Mouse (Mus musculus): ENCODE measurements around the gene Ankrd52.

Ankrd52 gene

DNA sequence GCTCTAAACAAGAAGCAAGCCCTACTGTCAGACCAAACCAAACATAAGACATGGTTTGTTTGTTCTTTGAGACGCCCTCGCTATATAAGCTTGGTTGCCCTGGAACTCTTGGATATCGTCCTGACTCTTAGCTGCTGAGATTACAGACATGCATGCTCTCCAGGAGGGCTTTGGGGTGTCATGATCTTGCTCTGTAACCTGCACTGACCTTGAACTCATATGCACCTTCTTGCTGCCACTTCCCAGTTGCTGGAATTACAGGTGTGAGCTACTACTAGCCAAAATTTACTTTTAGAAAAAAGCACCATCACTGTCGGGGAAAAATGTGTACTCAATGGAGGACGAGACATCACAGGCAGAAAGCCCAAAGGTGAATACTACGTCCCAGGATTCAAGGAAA, 7.3 kb upstream of the Ankrd52 start:
- no peak for DNase-seq (ENCODE audit: low spot score in 2 of 2)

DNA sequence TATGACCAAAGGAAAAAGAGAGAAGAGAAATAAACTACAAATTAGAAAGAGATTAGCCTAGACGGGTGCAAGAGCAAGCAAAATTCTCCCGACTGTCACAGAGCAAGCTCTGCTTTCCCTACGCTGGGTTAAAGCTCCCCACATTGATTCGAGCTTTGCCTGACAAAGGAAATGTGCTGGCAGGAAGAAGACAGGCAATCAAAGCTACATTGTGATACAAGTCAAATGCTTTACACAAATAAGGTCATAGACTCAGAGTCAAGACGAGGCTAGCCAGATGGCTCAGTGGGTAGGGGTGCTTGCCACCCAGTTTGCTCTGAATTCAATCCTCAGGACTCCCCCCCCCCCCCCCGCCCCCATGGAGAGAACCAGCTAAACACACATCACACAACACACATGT, 6.9 kb upstream of the Ankrd52 start:
- DNase-seq (ENCODE audit: low spot score in 2 of 2), result no peak

DNA sequence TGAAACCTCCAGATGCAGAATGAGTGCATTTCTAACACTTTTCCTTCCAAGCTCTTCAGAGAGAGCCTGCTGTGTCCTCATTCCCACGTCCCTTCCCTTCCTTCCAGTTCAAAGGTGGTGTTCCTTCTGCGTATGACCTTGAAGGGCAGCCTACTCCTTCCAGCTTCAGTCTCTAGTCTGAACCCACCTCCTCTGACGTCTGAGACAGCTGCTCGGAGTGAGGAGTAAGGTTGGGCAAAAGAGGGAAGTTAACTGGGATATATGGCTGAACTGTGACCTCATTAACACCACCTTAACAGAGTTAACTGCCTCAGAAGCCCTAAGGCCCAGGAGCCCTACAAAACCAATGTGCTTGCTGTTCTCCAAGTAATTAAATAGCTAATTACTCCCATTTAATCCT, 6.3 kb upstream of the Ankrd52 start:
- no peak for DNase-seq (ENCODE audit: low spot score in 2 of 2)

DNA sequence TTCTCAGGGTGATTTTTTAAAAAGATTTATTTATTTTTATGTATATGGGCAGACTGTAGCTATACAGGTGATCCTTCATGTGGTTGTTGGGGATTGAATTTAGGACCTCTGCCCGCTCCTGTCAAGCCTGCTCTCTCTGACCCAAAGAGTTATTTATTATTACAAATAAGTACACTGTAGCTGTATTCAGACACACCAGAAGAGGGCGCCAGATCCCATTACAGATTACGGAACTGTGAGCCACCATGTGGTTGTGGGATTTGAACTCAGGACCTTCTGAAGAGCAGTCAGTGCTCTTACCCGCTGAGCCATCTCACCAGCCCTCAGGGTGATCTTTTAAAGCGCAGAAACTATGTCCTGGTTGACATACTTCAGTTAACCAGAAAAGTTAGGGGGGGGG, 4.8 kb upstream of the Ankrd52 start:
- DNase-seq (ENCODE audit: low spot score in 2 of 2), result no peak

DNA sequence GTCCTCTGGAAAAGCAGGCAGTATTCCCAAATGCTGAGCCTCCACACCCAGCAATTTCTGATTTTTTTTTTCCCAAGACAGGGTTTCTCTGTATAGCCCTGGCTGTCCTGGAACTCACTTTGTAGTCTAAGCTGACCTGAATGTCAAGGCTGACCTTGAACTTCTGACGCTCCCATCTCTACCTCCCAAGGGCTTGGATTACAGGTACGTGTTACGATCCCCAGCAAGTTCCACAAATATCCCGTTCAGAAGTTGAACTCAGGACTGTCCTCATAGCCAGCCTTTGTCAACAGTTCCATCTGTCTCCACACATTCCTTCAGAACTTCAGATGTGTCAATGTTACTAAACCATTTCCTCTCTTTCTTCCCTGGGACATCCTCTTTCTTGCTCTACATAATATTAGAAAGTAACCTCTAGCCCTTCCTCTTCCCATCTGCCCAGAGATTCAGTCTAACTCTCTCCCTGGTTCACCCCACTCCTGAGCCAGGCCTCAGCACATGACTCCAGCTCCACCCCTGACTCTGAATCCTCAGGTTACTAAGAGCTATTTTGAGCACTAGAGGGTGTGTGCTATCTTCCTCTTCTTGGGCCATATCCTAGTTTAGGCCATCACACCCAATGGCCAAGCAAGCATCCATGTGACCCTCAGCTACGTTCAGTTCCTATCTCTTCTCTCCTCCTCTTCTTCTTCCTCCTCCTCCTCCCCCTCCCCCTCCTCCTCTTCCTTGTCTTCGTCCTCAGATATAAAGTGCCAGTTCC, 3.7 kb upstream of the Ankrd52 start:
- DNase-seq (ENCODE audit: low spot score in 2 of 2), result no peak

DNA sequence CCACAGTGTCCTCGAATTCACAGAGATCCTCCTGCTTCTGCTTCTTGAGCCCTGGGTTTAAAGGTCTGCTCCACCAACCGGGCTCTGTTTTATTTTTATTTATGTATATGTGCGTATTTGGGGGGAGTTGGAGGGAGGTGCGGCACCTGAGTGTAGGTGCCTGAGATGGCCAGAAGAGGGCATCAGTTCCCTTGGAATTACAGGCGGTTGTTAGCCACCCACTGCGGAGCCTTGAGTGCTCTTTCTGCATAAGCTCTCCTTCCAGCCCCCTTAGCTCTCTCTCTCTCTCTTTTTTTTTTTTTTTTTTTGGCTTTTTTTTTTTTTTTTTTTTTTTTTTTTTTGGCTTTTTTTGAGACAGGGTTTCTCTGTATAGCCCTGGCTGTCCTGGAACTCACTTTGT, 2.5 kb upstream of the Ankrd52 start:
- no peak for DNase-seq (ENCODE audit: low spot score in 2 of 2)

DNA sequence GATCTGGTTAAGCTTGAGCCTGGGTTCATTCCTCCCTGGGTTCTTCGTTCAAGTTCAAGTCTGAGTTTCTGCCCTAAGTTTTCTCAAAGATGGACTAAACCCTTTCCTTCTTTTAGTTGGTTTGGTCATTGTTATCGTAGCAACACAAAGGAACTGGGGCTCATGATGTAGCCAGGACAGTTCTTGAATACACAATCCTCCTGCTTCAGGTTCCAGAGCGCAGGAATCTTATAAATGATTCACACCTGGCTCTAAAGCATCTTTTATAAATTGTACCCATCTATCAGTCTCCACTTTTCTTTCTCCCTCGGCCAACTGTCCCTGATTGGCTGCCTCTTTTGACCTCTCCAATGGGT, 838 bp upstream of the Ankrd52 start:
- no peak for DNase-seq (ENCODE audit: low spot score in 2 of 2)

DNA sequence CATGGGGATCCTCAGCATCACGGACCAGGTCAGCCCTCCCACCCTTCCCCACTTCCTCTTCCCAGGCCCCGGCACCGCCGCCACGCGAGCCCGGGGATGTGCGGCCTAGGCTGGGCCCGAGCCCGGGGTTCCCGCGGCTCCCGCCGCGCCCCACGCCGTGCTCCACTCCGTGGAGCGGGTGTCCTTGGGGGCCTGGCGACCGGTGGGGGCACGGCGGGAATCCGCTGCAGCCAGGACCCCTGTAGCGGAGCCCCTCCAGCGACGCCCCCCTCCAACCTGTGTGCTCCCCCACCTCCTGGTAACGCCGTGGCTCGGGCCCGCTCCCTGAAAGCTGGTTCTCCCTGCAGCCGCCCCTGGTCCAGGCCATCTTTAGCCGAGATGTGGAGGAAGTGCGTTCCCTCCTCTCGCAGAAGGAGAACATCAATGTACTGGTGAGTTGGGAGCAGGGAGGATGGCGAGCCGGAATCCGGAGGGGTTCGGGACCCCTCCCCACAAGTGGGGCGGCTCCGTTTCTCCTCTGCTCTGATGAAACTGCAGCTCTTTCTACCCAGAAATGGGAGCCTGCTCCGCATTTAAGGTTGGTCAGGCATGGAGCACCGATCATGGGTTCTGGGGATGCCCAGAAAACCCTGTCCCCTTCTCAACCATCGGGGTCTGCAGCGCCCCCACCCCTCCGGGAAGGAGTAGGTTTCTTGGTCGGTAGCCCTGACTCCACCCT, 466 bp downstream of the Ankrd52 start:
- DNase-seq (ENCODE audit: low spot score in 2 of 2), result peak in 1 of 2 experiments; percentile 48

DNA sequence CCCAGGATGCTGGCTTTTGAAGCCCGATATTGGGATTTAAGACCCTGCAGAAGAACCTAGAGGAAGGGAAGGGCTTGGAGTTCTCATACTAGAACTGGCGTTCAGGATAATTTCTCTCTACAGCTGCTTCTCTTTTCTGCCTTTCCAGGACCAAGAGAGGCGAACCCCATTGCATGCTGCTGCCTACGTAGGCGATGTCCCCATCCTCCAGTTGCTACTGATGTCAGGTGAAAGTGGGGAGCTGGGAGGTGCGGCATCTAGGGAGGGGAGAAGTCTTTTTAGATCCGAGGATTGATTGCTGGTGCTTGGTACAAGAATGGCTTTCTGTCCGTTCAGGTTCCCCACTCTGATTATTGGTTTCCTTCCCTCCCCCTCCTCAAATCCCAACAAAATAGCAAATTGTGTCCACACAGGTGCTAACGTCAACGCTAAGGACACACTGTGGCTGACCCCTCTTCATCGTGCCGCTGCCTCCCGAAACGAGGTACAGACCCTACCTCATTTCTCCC, 1.1 kb downstream of the Ankrd52 start:
- no peak for DNase-seq (ENCODE audit: low spot score in 2 of 2)

DNA sequence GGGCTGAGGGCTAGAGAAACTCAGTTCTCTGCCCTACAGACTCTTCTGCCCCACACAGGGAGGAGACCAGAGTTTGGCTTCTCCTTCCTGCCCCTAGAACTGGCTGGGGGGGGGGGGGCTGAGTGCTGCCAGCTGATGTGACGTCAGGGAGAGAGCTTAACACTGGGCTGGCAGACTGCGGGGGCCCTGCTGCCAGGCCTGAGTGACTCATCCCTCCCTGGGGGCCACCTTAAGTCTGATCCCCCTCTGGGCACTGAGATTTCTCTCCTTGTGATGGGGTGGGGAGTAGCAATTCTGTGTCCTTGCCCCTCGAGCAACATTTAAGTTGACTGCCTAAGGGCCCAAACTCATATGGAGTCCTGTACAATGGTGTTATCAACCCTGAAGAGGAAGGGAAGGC, 1.5 kb downstream of the Ankrd52 start:
- no peak for DNase-seq (ENCODE audit: low spot score in 2 of 2)

DNA sequence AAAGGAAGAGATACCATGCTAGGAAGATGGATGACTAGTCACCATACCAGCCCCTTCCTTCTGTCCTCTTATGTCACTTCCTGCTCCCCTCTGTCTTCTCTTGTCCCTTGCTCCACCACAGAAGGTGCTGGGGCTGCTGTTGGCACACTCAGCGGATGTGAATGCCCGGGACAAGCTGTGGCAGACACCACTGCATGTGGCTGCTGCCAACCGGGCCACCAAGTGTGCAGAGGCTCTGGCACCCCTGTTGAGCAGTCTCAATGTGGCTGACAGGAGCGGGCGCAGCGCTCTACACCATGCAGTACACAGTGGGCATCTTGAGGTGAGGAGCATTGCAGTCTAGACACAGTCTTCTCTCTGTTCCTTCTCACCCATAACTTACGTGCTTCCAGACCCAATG, 2.3 kb downstream of the Ankrd52 start:
- no peak for DNase-seq (ENCODE audit: low spot score in 2 of 2)

DNA sequence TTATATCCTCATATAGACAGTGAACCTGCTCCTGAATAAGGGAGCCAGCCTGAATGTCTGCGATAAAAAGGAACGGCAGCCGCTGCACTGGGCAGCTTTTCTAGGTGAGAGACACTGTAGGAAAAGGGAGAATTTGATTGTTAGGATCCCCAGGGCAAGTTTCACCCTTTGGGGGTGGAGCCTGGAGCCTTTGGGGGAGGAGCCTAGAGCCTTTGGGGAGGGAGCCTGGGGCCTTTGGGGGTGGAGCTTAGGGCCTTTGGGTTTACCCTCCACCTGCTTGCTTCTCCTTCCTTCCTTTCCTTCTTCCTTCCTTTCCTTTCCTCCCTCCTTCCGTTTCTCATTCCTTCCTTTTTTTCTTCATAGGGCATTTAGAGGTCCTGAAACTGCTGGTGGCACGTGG, 3.6 kb downstream of the Ankrd52 start:
- no peak for DNase-seq (ENCODE audit: low spot score in 2 of 2)

DNA sequence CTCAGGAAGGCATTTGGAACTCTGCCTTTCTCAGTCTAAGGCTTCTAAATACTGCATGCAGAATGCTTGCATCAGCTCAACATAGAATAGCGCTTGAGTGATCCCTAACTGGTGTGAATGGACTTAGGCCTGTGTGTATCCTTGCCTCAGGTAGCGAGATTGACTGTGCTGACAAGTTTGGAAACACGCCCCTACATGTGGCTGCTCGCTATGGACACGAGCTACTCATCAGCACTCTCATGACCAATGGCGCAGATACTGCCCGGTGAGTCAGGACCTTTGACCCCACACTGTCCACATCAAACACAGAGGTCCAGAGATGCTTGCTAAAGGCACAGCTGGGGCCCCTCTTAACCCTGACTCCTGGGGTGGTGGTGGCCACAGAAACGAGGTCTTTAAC, 5.6 kb downstream of the Ankrd52 start:
- no peak for DNase-seq (ENCODE audit: low spot score in 2 of 2)

DNA sequence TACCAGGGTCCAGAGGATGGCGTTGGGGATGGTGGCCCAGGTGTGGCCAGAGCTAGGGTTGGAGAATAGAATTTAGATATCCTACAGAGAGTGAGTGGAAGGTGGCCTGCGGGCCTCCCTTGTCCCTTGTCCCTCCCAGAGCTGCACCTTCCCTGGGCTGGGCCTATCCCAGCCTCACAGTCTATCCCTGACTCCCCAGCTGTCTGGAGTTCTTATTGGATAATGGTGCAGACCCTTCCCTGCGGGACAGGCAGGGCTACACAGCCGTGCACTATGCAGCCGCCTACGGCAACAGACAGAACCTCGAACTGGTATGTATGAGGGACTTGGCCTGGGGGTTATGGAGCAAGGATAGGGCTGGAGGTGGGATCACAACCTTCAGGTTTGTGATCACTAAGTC, 9.0 kb downstream of the Ankrd52 start:
- DNase-seq (ENCODE audit: low spot score in 2 of 2), result no peak

DNA sequence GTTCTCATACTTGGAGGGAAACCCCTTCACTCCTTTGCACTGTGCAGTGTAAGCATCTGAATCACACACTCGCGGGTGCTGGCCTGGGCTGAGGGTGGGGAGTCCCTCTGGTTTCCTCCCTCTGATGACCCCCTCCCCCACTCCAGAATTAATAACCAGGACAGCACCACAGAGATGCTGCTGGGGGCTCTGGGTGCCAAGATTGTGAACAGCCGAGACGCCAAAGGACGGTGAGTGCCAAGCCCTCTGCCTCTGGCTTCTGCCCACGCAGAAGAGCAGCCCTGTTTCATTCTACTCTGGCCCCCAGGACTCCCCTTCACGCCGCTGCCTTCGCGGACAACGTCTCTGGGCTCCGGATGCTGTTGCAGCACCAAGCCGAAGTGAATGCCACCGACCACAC, 12.0 kb downstream of the Ankrd52 start:
- DNase-seq (ENCODE audit: low spot score in 2 of 2), result no peak

DNA sequence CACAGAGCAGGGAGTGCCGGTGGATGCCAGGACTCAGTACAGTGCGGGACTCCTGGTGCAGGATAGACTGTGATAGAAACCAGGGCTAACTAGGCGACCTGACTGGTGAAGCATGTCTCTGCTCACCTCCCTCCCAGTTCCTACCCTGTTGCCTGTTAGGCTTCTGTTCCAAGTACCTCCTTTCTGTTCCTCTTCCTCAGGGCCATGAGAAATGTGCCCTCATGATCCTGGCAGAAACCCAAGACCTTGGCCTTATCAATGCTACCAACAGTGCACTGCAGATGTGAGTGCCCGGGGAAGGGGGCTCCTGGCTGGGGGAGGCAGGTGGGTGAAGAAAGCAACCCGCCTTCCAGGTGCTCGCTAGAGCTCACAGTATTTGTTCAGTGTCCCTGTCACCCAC, 12.7 kb downstream of the Ankrd52 start:
- no peak for DNase-seq (ENCODE audit: low spot score in 2 of 2)

DNA sequence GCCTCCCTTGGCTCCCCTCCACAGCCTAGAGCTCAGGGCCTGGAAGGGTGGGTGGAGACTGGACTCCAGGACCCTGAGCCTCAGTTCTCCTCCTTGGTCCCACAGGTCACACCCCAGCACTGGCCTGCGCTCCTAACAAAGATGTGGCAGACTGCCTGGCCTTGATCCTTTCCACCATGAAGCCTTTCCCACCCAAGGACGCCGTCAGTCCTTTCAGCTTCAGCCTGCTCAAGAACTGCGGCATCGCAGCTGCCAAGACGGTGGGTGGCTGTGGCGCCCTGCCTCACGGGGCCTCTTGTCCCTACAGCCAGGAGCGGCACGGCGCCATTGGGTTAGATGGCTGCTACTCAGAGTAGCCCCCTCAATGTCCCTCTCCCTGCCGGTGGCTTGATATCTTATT, 13.5 kb downstream of the Ankrd52 start:
- DNase-seq (ENCODE audit: low spot score in 2 of 2), result no peak

DNA sequence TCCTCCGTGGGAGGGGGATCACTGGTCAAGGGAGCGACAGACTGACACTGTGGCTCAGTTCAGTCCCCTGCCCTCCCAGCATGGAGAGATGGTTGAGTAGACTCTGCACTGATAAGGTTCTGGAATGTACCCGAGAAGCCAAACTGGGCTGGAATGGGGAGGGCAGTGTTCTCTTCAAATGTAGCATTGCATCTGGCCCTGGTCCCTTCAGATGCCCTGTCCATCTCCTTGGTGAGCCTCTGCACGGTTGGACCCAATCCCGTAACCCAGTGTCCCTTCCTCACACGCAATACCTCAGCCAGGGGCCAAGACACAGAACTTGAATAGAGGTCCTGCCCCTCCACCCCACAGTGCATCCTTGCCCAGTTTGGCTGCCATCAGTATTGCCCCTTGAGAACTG, 14.9 kb downstream of the Ankrd52 start:
- DNase-seq (ENCODE audit: low spot score in 2 of 2), result no peak

DNA sequence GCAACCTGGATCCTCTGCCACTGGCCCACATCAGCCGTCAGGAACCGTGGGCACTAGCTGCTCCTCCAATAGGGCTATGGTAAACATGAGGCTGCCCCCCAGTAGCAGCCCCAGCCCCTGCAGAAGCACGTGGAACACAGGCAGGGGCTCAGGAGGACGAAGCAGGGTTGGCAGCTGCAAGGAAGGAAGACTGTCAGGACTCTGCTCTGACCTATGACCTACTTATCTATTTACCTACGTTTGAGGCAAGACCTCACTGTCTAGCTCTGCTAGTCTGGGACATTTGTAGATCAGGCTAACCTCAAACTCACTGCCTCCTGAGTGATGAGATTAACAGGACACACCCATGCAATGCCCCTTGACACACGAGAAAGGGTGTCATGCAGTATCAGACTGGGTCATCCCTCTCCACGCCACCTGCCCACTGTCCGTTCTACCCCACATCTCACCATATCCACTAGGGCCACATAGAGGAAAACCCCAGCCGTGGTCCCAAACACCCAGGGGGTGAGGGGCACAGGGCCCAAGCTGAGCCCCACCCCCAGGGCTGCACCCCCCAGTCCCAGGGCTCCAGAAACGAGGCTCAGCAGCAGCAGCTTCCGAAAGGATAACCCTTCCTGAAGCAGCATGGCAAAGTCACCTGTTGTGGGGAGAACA, 19.2 kb downstream of the Ankrd52 start:
- DNase-seq (ENCODE audit: low spot score in 2 of 2), result no peak

DNA sequence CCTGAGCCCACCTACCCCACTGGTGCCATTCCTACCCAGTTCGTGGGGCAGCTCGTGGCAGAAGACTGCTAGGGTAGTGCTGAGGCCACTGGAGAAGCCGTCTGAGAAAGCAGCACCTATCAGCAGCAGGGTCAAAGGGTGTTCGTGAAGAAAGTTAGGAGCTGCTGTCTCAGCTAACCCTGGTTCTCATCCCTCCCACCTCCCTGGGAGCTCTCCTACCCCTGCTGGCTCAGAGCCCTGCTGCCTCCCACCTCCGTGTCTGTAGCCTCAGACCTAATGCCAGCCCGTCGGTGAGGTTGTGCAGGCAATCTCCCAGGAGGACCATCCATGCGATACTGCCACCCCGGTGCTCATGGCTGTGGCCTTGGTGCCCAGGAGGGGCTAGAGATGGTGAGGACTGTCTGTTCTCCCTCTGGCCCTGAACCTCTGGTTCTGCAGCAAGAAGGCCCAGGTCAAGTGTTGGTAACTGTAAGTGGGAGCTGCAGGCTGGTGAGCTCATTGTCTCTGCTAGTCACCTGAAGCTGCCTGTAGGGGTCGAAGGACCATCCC, 19.9 kb downstream of the Ankrd52 start:
- DNase-seq (ENCODE audit: low spot score in 2 of 2), result no peak

DNA sequence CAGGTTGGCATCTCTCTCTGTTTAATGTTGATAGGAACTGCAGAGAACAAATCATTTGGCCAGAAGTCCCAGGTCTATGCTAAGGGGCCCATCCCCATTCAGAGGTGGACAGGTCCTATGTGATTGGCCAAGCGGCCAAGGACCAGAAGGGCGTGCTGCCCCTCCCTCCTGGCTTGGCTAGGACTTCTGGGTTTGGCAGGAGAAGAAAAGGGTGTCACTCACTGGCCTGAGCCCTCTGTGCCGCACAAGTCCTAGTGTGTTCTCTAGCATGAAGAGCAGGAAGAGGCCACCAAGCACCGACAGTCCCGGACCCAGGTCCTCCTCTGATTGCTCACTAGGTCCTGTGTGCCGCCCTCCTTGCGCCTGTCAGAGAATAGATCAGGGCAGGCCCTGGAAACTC, 20.6 kb downstream of the Ankrd52 start:
- DNase-seq (ENCODE audit: low spot score in 2 of 2), result no peak

DNA sequence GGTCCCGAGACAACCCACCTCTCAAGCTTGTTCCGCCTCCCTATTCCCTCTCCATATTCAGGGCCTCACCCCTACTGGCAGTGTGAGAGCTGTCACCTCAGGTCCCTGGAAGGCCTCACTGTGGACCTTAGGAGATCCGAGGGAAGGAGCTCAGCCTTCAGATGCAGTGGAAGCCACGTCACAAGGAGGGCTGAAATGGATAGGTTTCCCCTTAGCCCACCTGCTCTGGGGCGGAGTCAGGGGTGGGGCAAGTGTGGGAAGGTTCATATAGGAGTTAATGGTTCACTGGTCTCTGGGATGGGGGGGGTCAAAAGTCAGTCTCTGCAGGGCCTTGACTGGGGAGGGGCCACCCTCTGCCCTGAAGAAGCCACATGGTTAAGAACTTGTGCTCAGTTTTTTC, 23.4 kb downstream of the Ankrd52 start:
- DNase-seq (ENCODE audit: low spot score in 2 of 2), result no peak

DNA sequence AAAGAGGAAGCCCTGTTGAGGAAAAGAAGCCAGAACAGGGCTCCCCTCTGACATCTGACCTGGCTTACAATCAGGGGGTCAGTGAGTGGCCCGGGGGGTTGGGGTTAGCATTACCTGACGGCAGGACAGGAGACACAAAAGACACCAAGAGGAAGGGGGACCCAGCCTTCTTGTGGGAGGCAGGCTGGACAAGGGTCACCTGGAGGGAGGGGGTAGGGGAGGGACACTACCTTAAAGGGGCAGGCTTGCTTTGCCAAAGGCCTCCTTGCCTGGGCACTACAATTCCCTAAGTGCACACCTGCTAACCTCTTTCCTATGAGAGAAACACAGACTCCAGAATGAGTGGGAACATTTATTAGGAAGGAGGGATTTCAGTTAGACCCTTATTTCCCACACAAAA, 24.1 kb downstream of the Ankrd52 start, which contains the start of gene Slc39a5:
TSS of gene Slc39a5 (minus strand) at position 174 of the 400 bp plus-strand sequence.
- no peak for DNase-seq (ENCODE audit: low spot score in 2 of 2)
